Mouse (Mus musculus): ENCODE results near the gene Zdhhc16. TPM values are rescaled to one million over a fixed set of nuclear protein-coding genes. Genes with fewer than 3 reads are reported as not detected.

The Zdhhc16 gene
- polyA plus RNA-seq, 1 experiment from 2014 or later, result 38.4 TPM

- Histone ChIP-seq H3K27ac (ENCODE audit: low read depth, low read length) (no peak overlapping the region), H3K36me3 (ENCODE audit: control insufficient read depth, insufficient read depth) (no peaks in the 10 kb centered on the region), H3K4me2 (replicated peaks; ENCODE audit: low read depth) (peak overlapping the region; percentile 30; the same call in 1 of the 2 replicates), H3K27me3 (replicated peaks; ENCODE audit: control insufficient read depth, insufficient read depth, low read length) (no peaks in the 10 kb centered on the region), H3K9me3 (ENCODE audit: control insufficient read depth) (no peaks in the 10 kb centered on the region), H3K4me3 (ENCODE audit: low read depth, low read length) (no peak overlapping the region), H3K4me1 (replicated peaks; ENCODE audit: control insufficient read depth, insufficient read depth, low read length) (peaks cover 9% of the 10 kb centered on the region; the same call in 1 of the 2 replicates), H3K9ac (ENCODE audit: low read depth, low read length) (no peak overlapping the region)
- no peak for ATAC-seq
- WGBS, result 45% methylated on average over 6 of the region's 6 CpGs
- TF ChIP-seq CTCF (IDR thresholded peaks at IDR 0.05; ENCODE audit: low read depth), result no peak
Measured at GRCm38 (mm10) chr19:41906311-41907078, 26.8 kb upstream of the Zdhhc16 start.

GRCm38 (mm10) chr19:41907079-41907760, 26.1 kb upstream of the Zdhhc16 start:
- no peaks in the 10 kb centered on the region for H3K27me3 ChIP-seq (replicated peaks; ENCODE audit: control insufficient read depth, insufficient read depth, low read length)
- no peak for TF ChIP-seq CTCF (IDR thresholded peaks at IDR 0.05; ENCODE audit: low read depth)
- no peak overlapping the region for H3K4me3 ChIP-seq (ENCODE audit: low read depth, low read length)
- peaks cover 9% of the 10 kb centered on the region; the same call in 1 of the 2 replicates for H3K4me1 ChIP-seq (replicated peaks; ENCODE audit: control insufficient read depth, insufficient read depth, low read length)
- no peak for ATAC-seq
- H3K4me2 ChIP-seq (replicated peaks; ENCODE audit: low read depth), result peak overlapping the region; percentile 30
- no peak overlapping the region for H3K27ac ChIP-seq (ENCODE audit: low read depth, low read length)
- no peaks in the 10 kb centered on the region for H3K9me3 ChIP-seq (ENCODE audit: control insufficient read depth)
- WGBS, result 34% methylated on average over 8 of the region's 8 CpGs
- no peaks in the 10 kb centered on the region for H3K36me3 ChIP-seq (ENCODE audit: control insufficient read depth, insufficient read depth)
- H3K9ac ChIP-seq (ENCODE audit: low read depth, low read length), result no peak overlapping the region

GRCm38 (mm10) chr19:41908736-41909135, 24.5 kb upstream of the Zdhhc16 start:
- Histone ChIP-seq H3K4me1 (replicated peaks; ENCODE audit: control insufficient read depth, insufficient read depth, low read length) (peaks cover 15% of the 10 kb centered on the region; the same call in 1 of the 2 replicates), H3K9ac (ENCODE audit: low read depth, low read length) (no peak overlapping the region), H3K9me3 (ENCODE audit: control insufficient read depth) (no peaks in the 10 kb centered on the region), H3K27ac (ENCODE audit: low read depth, low read length) (no peak overlapping the region), H3K36me3 (ENCODE audit: control insufficient read depth, insufficient read depth) (no peaks in the 10 kb centered on the region), H3K4me3 (ENCODE audit: low read depth, low read length) (no peak overlapping the region), H3K27me3 (replicated peaks; ENCODE audit: control insufficient read depth, insufficient read depth, low read length) (no peaks in the 10 kb centered on the region), H3K4me2 (replicated peaks; ENCODE audit: low read depth) (no peak overlapping the region)
- TF ChIP-seq CTCF (IDR thresholded peaks at IDR 0.05; ENCODE audit: low read depth), result no peak
- no peak for ATAC-seq
- 89% methylated on average over 3 of the region's 3 CpGs for WGBS

- WGBS, result 55% methylated on average over 2 of the region's 2 CpGs
- peaks cover 17% of the 10 kb centered on the region; the same call in 1 of the 2 replicates for H3K4me1 ChIP-seq (replicated peaks; ENCODE audit: control insufficient read depth, insufficient read depth, low read length)
- no peaks in the 10 kb centered on the region for H3K9me3 ChIP-seq (ENCODE audit: control insufficient read depth)
- ATAC-seq, result no peak
- TF ChIP-seq CTCF (IDR thresholded peaks at IDR 0.05; ENCODE audit: low read depth), result no peak
- H3K36me3 ChIP-seq (ENCODE audit: control insufficient read depth, insufficient read depth), result no peaks in the 10 kb centered on the region
- no peak overlapping the region for H3K9ac ChIP-seq (ENCODE audit: low read depth, low read length)
- no peak overlapping the region for H3K4me2 ChIP-seq (replicated peaks; ENCODE audit: low read depth)
- no peak overlapping the region for H3K4me3 ChIP-seq (ENCODE audit: low read depth, low read length)
- no peaks in the 10 kb centered on the region for H3K27me3 ChIP-seq (replicated peaks; ENCODE audit: control insufficient read depth, insufficient read depth, low read length)
- H3K27ac ChIP-seq (ENCODE audit: low read depth, low read length), result no peak overlapping the region
Measured at GRCm38 (mm10) chr19:41910396-41910795, 22.9 kb upstream of the Zdhhc16 start.

- peak within 1 kb of the TSS; percentile 30 for H3K27ac ChIP-seq (ENCODE audit: low read depth, low read length)
- WGBS, result 4% methylated on average over 52 of the region's 54 CpGs
Measured at GRCm38 (mm10) chr19:41911178-41912073, 21.9 kb upstream of the Zdhhc16 start, which contains the start of gene Pgam1. Gene Pgam1, plus strand, starts transcription at chr19:41911923.

More at GRCm38 (mm10) chr19:41911178-41912073, 21.9 kb upstream of the Zdhhc16 start, which contains the start of gene Pgam1:
- Histone ChIP-seq H3K4me2 (replicated peaks; ENCODE audit: low read depth) (peak within 1 kb of the TSS; percentile 85), H3K4me1 (replicated peaks; ENCODE audit: control insufficient read depth, insufficient read depth, low read length) (peaks cover 17% of the 10 kb centered on the region; the same call in 1 of the 2 replicates), H3K36me3 (ENCODE audit: control insufficient read depth, insufficient read depth) (peaks cover 9% of the 10 kb centered on the region), H3K27me3 (replicated peaks; ENCODE audit: control insufficient read depth, insufficient read depth, low read length) (no peaks in the 10 kb centered on the region), H3K4me3 (ENCODE audit: low read depth, low read length) (peak within 1 kb of the TSS; percentile 65), H3K9me3 (ENCODE audit: control insufficient read depth) (no peaks in the 10 kb centered on the region), H3K9ac (ENCODE audit: low read depth, low read length) (peak within 1 kb of the TSS; percentile 63)
- ATAC-seq, result peak; percentile 90
- TF ChIP-seq CTCF (IDR thresholded peaks at IDR 0.05; ENCODE audit: low read depth), result no peak

All from intestine, postnatal 0 days (tissue).